Mouse (Mus musculus) midbrain, embryonic 11.5 days (tissue): ENCODE measurements around the gene Gm28048. TPM values are rescaled to one million over a fixed set of nuclear protein-coding genes. Genes with fewer than 3 reads are reported as not detected.

Source experiments
- ATAC-seq: fragments of 200-750 bp; cut with Nextera tagmentation; 2 replicates; pipeline ENCODE4 v1.8.0; 2017; ENCODE audit warnings: moderate TSS enrichment, moderate library complexity; ENCODE audit not compliant: low FRiP score
- DNase-seq: peaks from one replicate; pipeline ENCODE4 v3.0.0; 2015; ENCODE audit warnings: low spot score; ENCODE audit errors: missing footprints
- H3K27ac ChIP-seq: fragments of 300-500 bp; sonication (generic); 2 replicates; pipeline ENCODE4 v1.5.1; 2014; ENCODE audit warnings: low read depth, low read length
- H3K27me3 ChIP-seq: fragments of 300-500 bp; sonication (generic); 2 replicates; pipeline ENCODE4 v1.6.1; 2014; ENCODE audit warnings: mild to moderate bottlenecking, low read length, moderate library complexity, mixed read lengths; ENCODE audit not compliant: control insufficient read depth, insufficient read depth
- H3K36me3 ChIP-seq: fragments of 300-500 bp; sonication (generic); 2 replicates; pipeline ENCODE4 v1.6.1; 2014; ENCODE audit warnings: mild to moderate bottlenecking, low read length, moderate library complexity, mixed read lengths; ENCODE audit not compliant: control insufficient read depth, insufficient read depth
- H3K4me1 ChIP-seq: fragments of 300-500 bp; sonication (generic); 2 replicates; pipeline ENCODE4 v1.6.1; 2014; ENCODE audit warnings: low read length; ENCODE audit not compliant: control insufficient read depth, insufficient read depth
- H3K4me2 ChIP-seq: fragments of 300-500 bp; sonication (generic); 2 replicates; pipeline ENCODE4 v1.6.1; 2014; ENCODE audit warnings: mild to moderate bottlenecking, moderate library complexity
- H3K4me3 ChIP-seq: fragments of 300-500 bp; sonication (generic); 2 replicates; pipeline ENCODE4 v1.5.1; 2014; ENCODE audit warnings: low read depth, low read length
- H3K9ac ChIP-seq: fragments of 300-500 bp; sonication (generic); 2 replicates; pipeline ENCODE4 v1.6.1; 2014; ENCODE audit warnings: low read length
- H3K9me3 ChIP-seq: fragments of 300-500 bp; sonication (generic); 2 replicates; pipeline ENCODE4 v1.6.1; 2016; ENCODE audit warnings: low read length; ENCODE audit not compliant: control insufficient read depth
- WGBS: fragments of 180-500 bp; shearing (Covaris S2); extraction: QIAGEN DNeasy Blood & Tissue Kit; methylation state at CpG from one replicate; pipeline ENCODE4 v1.1.7; 2014; 5-methylcytosine and 5-hydroxymethylcytosine counted together
- polyA plus RNA-seq: library from polyadenylated mRNA; unstranded; fragments of >200 nt; fragmentation: Nextera tagmentation; extraction: Ambion mirVana; gene quantifications from 2 replicates; pipeline ENCODE4 v1.2.1, GENCODE M21; 2014

The Gm28048 gene
- polyA plus RNA-seq, 1 experiment from 2014 or later, result 5.6 TPM

- no peak for DNase-seq
- Histone ChIP-seq H3K9me3 (no peaks in the 10 kb centered on the region), H3K4me1 (no peaks in the 10 kb centered on the region), H3K27ac (no peak overlapping the region), H3K27me3 (no peaks in the 10 kb centered on the region), H3K9ac (no peak overlapping the region), H3K4me2 (no peak overlapping the region), H3K36me3 (no peaks in the 10 kb centered on the region), H3K4me3 (no peak overlapping the region)
- 89% methylated on average over 5 of the region's 5 CpGs for WGBS
- no peak for ATAC-seq
These were observed 114.2 kb downstream of the Gm28048 start for GRCm38 (mm10) chr11:22867691-22868090.

GRCm38 (mm10) chr11:22865635-22866246 is 116.1 kb downstream of the Gm28048 start:
- Histone ChIP-seq H3K27ac (no peak overlapping the region), H3K4me2 (no peak overlapping the region), H3K4me1 (no peaks in the 10 kb centered on the region), H3K27me3 (peaks cover 11% of the 10 kb centered on the region), H3K4me3 (no peak overlapping the region), H3K36me3 (no peaks in the 10 kb centered on the region), H3K9ac (no peak overlapping the region), H3K9me3 (no peaks in the 10 kb centered on the region)
- ATAC-seq, result no peak
- WGBS, result 85% methylated on average over 7 of the region's 7 CpGs
- DNase-seq, result no peak

GRCm38 (mm10) chr11:22864305-22865060 is 117.4 kb downstream of the Gm28048 start:
- WGBS, result 51% methylated on average over 8 of the region's 8 CpGs
- DNase-seq, result no peak
- no peak for ATAC-seq
- Histone ChIP-seq H3K9me3 (no peaks in the 10 kb centered on the region), H3K36me3 (no peaks in the 10 kb centered on the region), H3K4me1 (peaks cover 7% of the 10 kb centered on the region), H3K27ac (no peak overlapping the region), H3K4me2 (no peak overlapping the region), H3K27me3 (peaks cover 23% of the 10 kb centered on the region), H3K4me3 (no peak overlapping the region), H3K9ac (no peak overlapping the region)

- Histone ChIP-seq H3K4me3 (no peak overlapping the region), H3K4me2 (no peak overlapping the region), H3K27ac (no peak overlapping the region), H3K36me3 (no peaks in the 10 kb centered on the region), H3K9me3 (no peaks in the 10 kb centered on the region), H3K4me1 (peaks cover 14% of the 10 kb centered on the region), H3K9ac (no peak overlapping the region), H3K27me3 (peaks cover 30% of the 10 kb centered on the region)
- ATAC-seq, result no peak
- WGBS, result 47% methylated on average over 4 of the region's 4 CpGs
- DNase-seq, result no peak
These were observed 118.3 kb downstream of the Gm28048 start for GRCm38 (mm10) chr11:22863581-22863980.

GRCm38 (mm10) chr11:22861315-22861714 is 120.6 kb downstream of the Gm28048 start:
- ATAC-seq (no peak), DNase-seq (no peak)
- H3K4me3 ChIP-seq, result no peak overlapping the region
- peaks cover 20% of the 10 kb centered on the region for H3K4me1 ChIP-seq
- no peak overlapping the region for H3K4me2 ChIP-seq
- 74% methylated on average over 4 of the region's 4 CpGs for WGBS
- no peaks in the 10 kb centered on the region for H3K36me3 ChIP-seq
- no peak overlapping the region for H3K9ac ChIP-seq
- no peak overlapping the region for H3K27ac ChIP-seq
- peaks cover 53% of the 10 kb centered on the region for H3K27me3 ChIP-seq
- H3K9me3 ChIP-seq, result no peaks in the 10 kb centered on the region

- peak within 1 kb of the TSS; percentile 96 for H3K4me2 ChIP-seq
- no peaks in the 10 kb centered on the region for H3K36me3 ChIP-seq
- WGBS, result 4% methylated on average over 41 of the region's 41 CpGs
- peaks cover 20% of the 10 kb centered on the region for H3K4me1 ChIP-seq
- H3K4me3 ChIP-seq, result peak within 1 kb of the TSS; percentile 73
- H3K27ac ChIP-seq, result no peak within 1 kb of the TSS
- no peaks in the 10 kb centered on the region for H3K9me3 ChIP-seq
- peak within 1 kb of the TSS; percentile 67 for H3K9ac ChIP-seq
- H3K27me3 ChIP-seq, result peaks cover 54% of the 10 kb centered on the region
- DNase-seq (peak; percentile 90), ATAC-seq (no peak)
These were observed 121.3 kb downstream of the Gm28048 start, which contains the start of gene B3gnt2 for GRCm38 (mm10) chr11:22860335-22861227. TSS of gene B3gnt2 (minus strand) at chr11:22860961.

GRCm38 (mm10) chr11:22859633-22860334 is 122.1 kb downstream of the Gm28048 start:
- peaks cover 20% of the 10 kb centered on the region for H3K4me1 ChIP-seq
- peak overlapping the region; percentile 96 for H3K4me2 ChIP-seq
- no peak overlapping the region for H3K27ac ChIP-seq
- under 1% methylated on average over 43 of the region's 55 CpGs for WGBS
- DNase-seq (peak; percentile 98), ATAC-seq (peak; percentile 94)
- peaks cover 54% of the 10 kb centered on the region for H3K27me3 ChIP-seq
- H3K36me3 ChIP-seq, result no peaks in the 10 kb centered on the region
- H3K9ac ChIP-seq, result peak overlapping the region; percentile 67
- H3K9me3 ChIP-seq, result no peaks in the 10 kb centered on the region
- H3K4me3 ChIP-seq, result peak overlapping the region; percentile 73

GRCm38 (mm10) chr11:22859301-22859632 is 122.6 kb downstream of the Gm28048 start:
- no peak overlapping the region for H3K27ac ChIP-seq
- no peaks in the 10 kb centered on the region for H3K9me3 ChIP-seq
- H3K4me2 ChIP-seq, result peak overlapping the region; percentile 96
- peak overlapping the region; percentile 67 for H3K9ac ChIP-seq
- peak overlapping the region; percentile 73 for H3K4me3 ChIP-seq
- ATAC-seq (no peak; the same call in 1 of the 2 replicates), DNase-seq (no peak)
- under 1% methylated on average over 37 of the region's 41 CpGs for WGBS
- no peaks in the 10 kb centered on the region for H3K36me3 ChIP-seq
- peaks cover 54% of the 10 kb centered on the region for H3K27me3 ChIP-seq
- H3K4me1 ChIP-seq, result peaks cover 20% of the 10 kb centered on the region
